Mouse (Mus musculus): ENCODE data around the gene Rab6b. TPM values are rescaled to one million over a fixed set of nuclear protein-coding genes. Genes with fewer than 3 reads are reported as not detected.

Rab6b gene
- total and polyA plus RNA-seq, 2 experiments: 0.02 to 0.37 TPM

DNA sequence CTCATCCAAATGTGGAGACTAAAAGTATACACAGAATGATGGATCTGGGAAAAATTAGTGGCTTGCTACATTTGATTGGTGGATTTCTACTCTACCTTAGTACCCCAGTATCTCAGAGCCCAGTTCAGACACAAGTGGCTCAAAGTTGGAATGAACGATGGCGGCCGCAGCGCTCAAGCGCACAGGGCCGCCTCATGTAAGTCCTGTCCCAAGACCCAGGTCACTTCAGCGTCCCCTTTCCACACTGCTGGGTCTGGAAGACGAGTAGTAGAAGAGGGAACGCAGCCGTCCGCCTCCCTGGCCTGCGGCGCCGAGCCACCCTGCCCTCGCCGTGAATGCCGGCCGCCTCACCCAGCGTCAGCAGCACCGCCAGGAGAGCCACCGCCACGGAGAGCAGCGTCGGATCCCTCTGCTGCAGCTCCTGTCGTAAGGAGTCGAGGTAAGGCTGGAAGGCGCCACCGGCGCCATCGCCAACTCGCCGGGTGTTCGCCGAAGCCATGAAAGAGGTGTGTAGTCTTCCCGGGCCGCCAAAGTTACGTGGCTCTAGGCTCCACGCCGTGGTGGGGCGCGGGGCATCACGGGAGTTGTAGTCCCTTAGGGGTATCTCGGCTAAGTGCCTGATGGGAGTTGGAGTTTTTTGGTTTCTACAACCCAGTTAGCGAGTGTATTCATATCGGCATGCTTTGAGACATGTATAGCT is 90.1 kb downstream of the Rab6b start, which contains the start of gene Srprb:
Srprb (minus strand) TSS at position 577 of the 700 bp plus-strand sequence.
- H3K79me2 ChIP-seq (ENCODE audit: control insufficient read depth, insufficient read depth, low read length): no peaks in the 10 kb centered on the region
- TF ChIP-seq CTCF (IDR thresholded peaks at IDR 0.05; ENCODE audit: low read depth, low read length) (no peak), POLR2A (IDR thresholded peaks at IDR 0.05; ENCODE audit: extremely low read depth, insufficient read depth, low read length) (0 out of 2 replicates have a peak, but pooled peaks have one; percentile 19)
- no peak within 1 kb of the TSS; the same call in 1 of the 2 replicates for H3K27ac ChIP-seq (replicated peaks; ENCODE audit: insufficient read depth, low read depth, low read length)
- DNase-seq (ENCODE audit: extremely low read depth, low read depth, low spot score): peak; percentile 84
- peaks cover 15% of the 10 kb centered on the region for H3K36me3 ChIP-seq (ENCODE audit: control insufficient read depth, insufficient read depth, low read length)
- H3K27me3 ChIP-seq (ENCODE audit: control insufficient read depth, insufficient read depth, low read length): no peaks in the 10 kb centered on the region
- peak within 1 kb of the TSS; percentile 94 for H3K9ac ChIP-seq (ENCODE audit: low read depth, low read length)
- 0 out of 2 replicates have a peak, but pooled peaks cover 3% of the 10 kb centered on the region for H3K4me1 ChIP-seq (ENCODE audit: control insufficient read depth, insufficient read depth, low read length)
- WGBS: 1% methylated on average over 45 of the region's 45 CpGs
- H3K4me3 ChIP-seq (ENCODE audit: insufficient read depth, low read depth, low read length): peak within 1 kb of the TSS; percentile 96

DNA sequence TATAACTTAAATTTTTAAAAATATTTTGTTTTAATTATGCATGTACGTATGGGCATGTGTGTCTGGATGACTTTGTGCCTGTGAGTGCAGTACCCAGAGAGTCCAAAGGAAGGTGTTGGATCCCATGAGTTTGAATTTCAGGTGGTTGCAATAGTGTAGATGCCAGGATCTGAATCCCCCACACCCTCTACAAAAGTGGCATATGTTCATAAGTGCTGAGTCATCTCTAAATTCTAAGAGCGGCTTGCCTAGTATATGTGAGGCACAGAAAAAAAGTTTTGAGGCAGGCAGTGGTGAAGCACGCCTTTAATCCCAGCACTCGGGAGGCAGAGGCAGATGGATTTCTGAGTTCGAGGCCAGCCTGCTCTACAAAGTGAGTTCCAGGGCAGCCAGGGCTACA is 94.2 kb downstream of the Rab6b start:
- Histone ChIP-seq H3K4me3 (ENCODE audit: insufficient read depth, low read depth, low read length) (no peak overlapping the region), H3K27ac (replicated peaks; ENCODE audit: insufficient read depth, low read depth, low read length) (0 out of 2 replicates have a peak overlapping the region, but pooled peaks have one; percentile 9), H3K9ac (ENCODE audit: low read depth, low read length) (no peak overlapping the region), H3K79me2 (ENCODE audit: control insufficient read depth, insufficient read depth, low read length) (no peaks in the 10 kb centered on the region), H3K27me3 (ENCODE audit: control insufficient read depth, insufficient read depth, low read length) (no peaks in the 10 kb centered on the region), H3K36me3 (ENCODE audit: control insufficient read depth, insufficient read depth, low read length) (peaks cover 25% of the 10 kb centered on the region), H3K4me1 (ENCODE audit: control insufficient read depth, insufficient read depth, low read length) (0 out of 2 replicates have a peak, but pooled peaks cover 3% of the 10 kb centered on the region)
- TF ChIP-seq POLR2A (IDR thresholded peaks at IDR 0.05; ENCODE audit: extremely low read depth, insufficient read depth, low read length) (no peak), CTCF (IDR thresholded peaks at IDR 0.05; ENCODE audit: low read depth, low read length) (no peak)
- DNase-seq (ENCODE audit: extremely low read depth, low read depth, low spot score): peak; percentile 69
- 33% methylated on average over 5 of the region's 5 CpGs for WGBS

DNA sequence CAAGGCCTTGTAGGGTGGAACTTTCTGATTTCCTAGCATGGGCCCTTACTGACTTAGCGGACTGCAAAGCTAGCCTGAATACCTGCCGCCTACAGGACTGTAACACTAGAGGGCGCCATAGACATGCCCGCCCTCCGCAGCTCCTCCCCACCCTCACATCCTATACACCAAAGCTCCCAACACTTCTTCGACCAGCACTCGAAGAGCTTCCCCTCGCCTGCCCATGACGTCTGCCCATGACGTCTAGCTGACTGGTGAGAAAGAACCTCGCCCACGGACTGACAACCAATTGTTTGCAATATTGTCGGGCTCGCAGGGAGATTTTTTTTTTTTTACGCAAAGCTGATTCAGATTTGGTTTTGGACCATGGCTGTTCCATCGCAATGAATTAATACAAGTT is 96.3 kb downstream of the Rab6b start:
- H3K27ac ChIP-seq (replicated peaks; ENCODE audit: insufficient read depth, low read depth, low read length): no peak overlapping the region
- H3K36me3 ChIP-seq (ENCODE audit: control insufficient read depth, insufficient read depth, low read length): peaks cover 44% of the 10 kb centered on the region
- no peaks in the 10 kb centered on the region for H3K27me3 ChIP-seq (ENCODE audit: control insufficient read depth, insufficient read depth, low read length)
- whole genome bisulfite sequencing: 3% methylated on average over 16 of the region's 16 CpGs
- H3K4me1 ChIP-seq (ENCODE audit: control insufficient read depth, insufficient read depth, low read length): no peaks in the 10 kb centered on the region; the same call in 1 of the 2 replicates
- H3K4me3 ChIP-seq (ENCODE audit: insufficient read depth, low read depth, low read length): no peak overlapping the region
- H3K79me2 ChIP-seq (ENCODE audit: control insufficient read depth, insufficient read depth, low read length): no peaks in the 10 kb centered on the region
- 0 out of 2 replicates have a peak, but pooled peaks have one; percentile 30 for TF ChIP-seq POLR2A (IDR thresholded peaks at IDR 0.05; ENCODE audit: extremely low read depth, insufficient read depth, low read length)
- TF ChIP-seq CTCF (IDR thresholded peaks at IDR 0.05; ENCODE audit: low read depth, low read length): peak; percentile 93
- DNase-seq (ENCODE audit: extremely low read depth, low read depth, low spot score): peak; percentile 85
- no peak overlapping the region for H3K9ac ChIP-seq (ENCODE audit: low read depth, low read length)

DNA sequence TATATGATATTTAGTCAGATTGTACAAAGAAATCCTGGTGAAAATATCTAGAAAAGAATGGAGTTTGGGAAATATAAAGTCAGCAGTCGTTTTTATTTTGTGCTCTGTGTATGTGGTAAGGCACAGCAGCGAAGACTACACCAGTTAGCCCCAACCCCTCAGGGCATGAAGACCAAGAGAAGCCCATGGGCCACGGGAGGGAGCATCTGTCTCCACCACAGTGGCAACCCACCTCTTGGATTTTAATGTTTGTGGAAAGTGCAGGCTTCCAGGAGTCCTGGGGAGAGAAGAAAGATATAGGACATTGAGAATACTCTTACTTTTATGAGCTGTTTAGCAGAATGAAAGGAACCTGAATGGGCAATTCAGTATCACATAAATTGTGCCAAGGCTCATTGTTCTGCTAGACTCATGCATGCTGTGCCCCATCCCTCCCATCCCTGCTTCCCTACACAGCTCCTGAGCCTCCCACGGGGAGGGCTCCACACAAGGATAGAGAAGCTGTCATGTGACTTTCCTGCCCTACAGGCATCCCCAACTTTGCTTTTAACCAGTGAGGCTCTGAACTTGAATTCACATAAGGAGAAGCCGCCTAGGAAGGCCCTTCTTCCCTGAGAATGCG is 97.3 kb downstream of the Rab6b start:
- 56% methylated on average over 6 of the region's 6 CpGs for WGBS
- H3K4me3 ChIP-seq (ENCODE audit: insufficient read depth, low read depth, low read length): no peak overlapping the region
- no peak overlapping the region for H3K9ac ChIP-seq (ENCODE audit: low read depth, low read length)
- H3K4me1 ChIP-seq (ENCODE audit: control insufficient read depth, insufficient read depth, low read length): no peaks in the 10 kb centered on the region; the same call in 1 of the 2 replicates
- no peak overlapping the region for H3K27ac ChIP-seq (replicated peaks; ENCODE audit: insufficient read depth, low read depth, low read length)
- H3K36me3 ChIP-seq (ENCODE audit: control insufficient read depth, insufficient read depth, low read length): peaks cover 52% of the 10 kb centered on the region
- H3K27me3 ChIP-seq (ENCODE audit: control insufficient read depth, insufficient read depth, low read length): no peaks in the 10 kb centered on the region
- peak; percentile 41 for DNase-seq (ENCODE audit: extremely low read depth, low read depth, low spot score)
- TF ChIP-seq CTCF (IDR thresholded peaks at IDR 0.05; ENCODE audit: low read depth, low read length) (no peak), POLR2A (IDR thresholded peaks at IDR 0.05; ENCODE audit: extremely low read depth, insufficient read depth, low read length) (no peak)
- H3K79me2 ChIP-seq (ENCODE audit: control insufficient read depth, insufficient read depth, low read length): no peaks in the 10 kb centered on the region

DNA sequence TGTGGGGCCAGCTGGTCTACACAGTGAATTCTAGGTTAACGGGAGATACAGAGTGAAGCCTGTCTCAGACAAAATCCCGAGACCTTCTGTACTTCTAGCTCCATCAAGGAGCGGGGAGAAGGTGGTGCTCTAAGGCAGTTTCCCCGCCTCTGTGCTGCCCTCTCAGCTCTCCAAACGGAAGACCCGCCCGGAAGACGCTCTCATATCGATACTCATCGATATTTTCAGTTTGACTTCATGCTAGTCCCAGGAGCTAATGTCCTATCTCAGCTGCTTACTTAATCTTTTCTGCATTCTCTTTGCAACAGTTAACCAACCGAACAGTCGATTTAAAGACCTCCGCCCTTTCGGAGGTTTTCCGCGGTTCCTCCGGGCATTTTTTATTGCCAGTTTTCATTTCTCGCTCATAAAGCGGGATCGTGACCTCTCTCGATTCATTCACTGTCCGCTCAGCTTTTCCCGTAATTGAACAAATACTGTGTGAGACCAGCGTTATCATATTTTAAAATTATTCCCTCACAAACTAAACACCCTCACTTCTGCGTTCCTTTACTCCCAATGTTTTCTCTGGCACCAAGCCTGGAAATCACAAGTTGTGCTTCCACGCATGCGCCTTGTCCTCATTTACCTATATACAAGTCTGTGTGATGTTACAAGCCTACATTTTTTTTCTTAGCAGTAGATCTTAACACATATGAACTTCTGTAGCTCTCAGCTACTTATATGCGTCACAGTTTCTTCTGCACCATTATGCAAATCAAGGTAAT is 101.2 kb downstream of the Rab6b start:
- Histone ChIP-seq H3K4me1 (ENCODE audit: control insufficient read depth, insufficient read depth, low read length) (no peaks in the 10 kb centered on the region; the same call in 1 of the 2 replicates), H3K79me2 (ENCODE audit: control insufficient read depth, insufficient read depth, low read length) (no peaks in the 10 kb centered on the region), H3K27ac (replicated peaks; ENCODE audit: insufficient read depth, low read depth, low read length) (no peak overlapping the region), H3K9ac (ENCODE audit: low read depth, low read length) (no peak overlapping the region; the same call in 1 of the 2 replicates), H3K4me3 (ENCODE audit: insufficient read depth, low read depth, low read length) (no peak overlapping the region), H3K36me3 (ENCODE audit: control insufficient read depth, insufficient read depth, low read length) (peaks cover 89% of the 10 kb centered on the region), H3K27me3 (ENCODE audit: control insufficient read depth, insufficient read depth, low read length) (no peaks in the 10 kb centered on the region)
- WGBS: 38% methylated on average over 28 of the region's 28 CpGs
- DNase-seq (ENCODE audit: extremely low read depth, low read depth, low spot score): peak; percentile 50
- TF ChIP-seq CTCF (IDR thresholded peaks at IDR 0.05; ENCODE audit: low read depth, low read length) (no peak), POLR2A (IDR thresholded peaks at IDR 0.05; ENCODE audit: extremely low read depth, insufficient read depth, low read length) (no peak)
